Mouse (Mus musculus): ENCODE data around the gene Dna2.

GRCm38 (mm10) chr10:62966291-62966690 is 19.5 kb downstream of the Dna2 start:
- TF ChIP-seq CTCF (conservative IDR thresholded peaks at IDR 0.05; ENCODE audit: insufficient read depth, insufficient read length, low read depth, low read length) (no peak), POLR2A (IDR thresholded peaks at IDR 0.05; ENCODE audit: low read depth, low read length) (no peak)
